Mouse (Mus musculus) intestine, postnatal 0 days (tissue): ENCODE measurements at regions not wholly inside any gene's neighbourhood (a gene's known extent, or its start where the extent isn't known, plus 50 kb on each side); places are given as distances from the start of the nearest gene placed in this dataset.

ENCODE experiments used
- ATAC-seq: fragments of 200-750 bp; cut with Nextera tagmentation; 2 replicates; pipeline ENCODE4 v1.8.0; 2017; ENCODE audit warnings: mild to moderate bottlenecking, moderate TSS enrichment, moderate library complexity
- H3K27ac ChIP-seq: fragments of 300-500 bp; sonication (generic); 2 replicates; pipeline ENCODE4 v1.5.1; 2014; ENCODE audit warnings: mild to moderate bottlenecking, low read depth, low read length, moderate library complexity
- H3K27me3 ChIP-seq: fragments of 300-500 bp; sonication (generic); replicated peaks from 2 replicates; pipeline ENCODE4 v1.6.1; 2014; ENCODE audit warnings: low read length, mixed read lengths; ENCODE audit not compliant: control insufficient read depth, insufficient read depth
- H3K36me3 ChIP-seq: fragments of 300-500 bp; sonication (generic); 2 replicates; pipeline ENCODE4 v1.6.1; 2014; ENCODE audit warnings: mild to moderate bottlenecking, moderate library complexity; ENCODE audit not compliant: control insufficient read depth, insufficient read depth
- H3K4me1 ChIP-seq: fragments of 300-500 bp; sonication (generic); replicated peaks from 2 replicates; pipeline ENCODE4 v1.6.1; 2014; ENCODE audit warnings: antibody characterized with exemption, low read length, mixed read lengths; ENCODE audit not compliant: control insufficient read depth, insufficient read depth
- H3K4me2 ChIP-seq: fragments of 300-500 bp; sonication (generic); replicated peaks from 2 replicates; pipeline ENCODE4 v1.6.1; 2014; ENCODE audit warnings: low read depth, mild to moderate bottlenecking, moderate library complexity
- H3K4me3 ChIP-seq: fragments of 300-500 bp; sonication (generic); 2 replicates; pipeline ENCODE4 v1.5.1; 2014; ENCODE audit warnings: low read depth, low read length
- H3K9ac ChIP-seq: fragments of 300-500 bp; sonication (generic); 2 replicates; pipeline ENCODE4 v1.6.1; 2014; ENCODE audit warnings: mild to moderate bottlenecking, low read depth, low read length
- H3K9me3 ChIP-seq: fragments of 300-500 bp; sonication (generic); 2 replicates; pipeline ENCODE4 v1.6.1; 2016; ENCODE audit warnings: mixed run types; ENCODE audit not compliant: control insufficient read depth
- CTCF ChIP-seq: sonication (generic); IDR thresholded peaks from 2 replicates; pipeline ENCODE4 v1.5.1; 2016; ENCODE audit warnings: low read depth, mild to moderate bottlenecking, control low read depth, antibody characterized with exemption, moderate library complexity
- WGBS: fragments of 180-500 bp; shearing (Covaris S2); extraction: QIAGEN DNeasy Blood & Tissue Kit; methylation state at CpG from one replicate; pipeline ENCODE4 v1.1.7; 2014; 5-methylcytosine and 5-hydroxymethylcytosine counted together

- no peaks in the 10 kb centered on the region for H3K4me1 ChIP-seq
- 52% methylated on average over 7 of the region's 7 CpGs for WGBS
- TF ChIP-seq CTCF = no peak
These were observed 635.6 kb upstream of the N6amt1 start for GRCm38 (mm10) chr16:86718353-86718752.

GRCm38 (mm10) chr16:86701700-86702099, 652.3 kb upstream of the N6amt1 start:
- no peak overlapping the region for H3K27ac ChIP-seq
- no peaks in the 10 kb centered on the region for H3K4me1 ChIP-seq
- WGBS = 61% methylated on average over 4 of the region's 4 CpGs
- ATAC-seq = no peak
- no peaks in the 10 kb centered on the region for H3K9me3 ChIP-seq
- H3K4me3 ChIP-seq = no peak overlapping the region
- no peaks in the 10 kb centered on the region for H3K27me3 ChIP-seq
- no peak overlapping the region for H3K9ac ChIP-seq
- no peaks in the 10 kb centered on the region for H3K36me3 ChIP-seq
- H3K4me2 ChIP-seq = no peak overlapping the region
- no peak for TF ChIP-seq CTCF

More at GRCm38 (mm10) chr16:86718353-86718752, 635.6 kb upstream of the N6amt1 start:
- Histone ChIP-seq H3K4me2 (no peak overlapping the region), H3K27me3 (no peaks in the 10 kb centered on the region), H3K27ac (no peak overlapping the region), H3K36me3 (no peaks in the 10 kb centered on the region), H3K9ac (no peak overlapping the region), H3K9me3 (no peaks in the 10 kb centered on the region), H3K4me3 (no peak overlapping the region)
- no peak for ATAC-seq

- 46% methylated on average over 3 of the region's 3 CpGs for WGBS
- no peak overlapping the region for H3K9ac ChIP-seq
- H3K4me2 ChIP-seq = no peak overlapping the region
- ATAC-seq = 0 out of 2 replicates have a peak, but pooled peaks have one; percentile 28
- H3K27ac ChIP-seq = no peak overlapping the region
- H3K4me1 ChIP-seq = no peaks in the 10 kb centered on the region
- TF ChIP-seq CTCF = no peak
- H3K4me3 ChIP-seq = no peak overlapping the region
- no peaks in the 10 kb centered on the region for H3K36me3 ChIP-seq
- H3K27me3 ChIP-seq = no peaks in the 10 kb centered on the region
- H3K9me3 ChIP-seq = no peaks in the 10 kb centered on the region
These were observed 659.5 kb upstream of the N6amt1 start for GRCm38 (mm10) chr16:86694497-86694896.

- no peaks in the 10 kb centered on the region for H3K9me3 ChIP-seq
- no peak for TF ChIP-seq CTCF
- WGBS = 60% methylated on average over 3 of the region's 3 CpGs
- no peaks in the 10 kb centered on the region for H3K4me1 ChIP-seq
- no peak overlapping the region for H3K27ac ChIP-seq
- H3K27me3 ChIP-seq = no peaks in the 10 kb centered on the region
- no peaks in the 10 kb centered on the region for H3K36me3 ChIP-seq
- ATAC-seq = no peak
- no peak overlapping the region for H3K4me2 ChIP-seq
- no peak overlapping the region for H3K9ac ChIP-seq
- H3K4me3 ChIP-seq = no peak overlapping the region
These were observed 694.8 kb upstream of the N6amt1 start for GRCm38 (mm10) chr16:86659154-86659553.

GRCm38 (mm10) chr16:86647316-86647715, 706.7 kb upstream of the N6amt1 start:
- Histone ChIP-seq H3K27me3 (no peaks in the 10 kb centered on the region), H3K36me3 (no peaks in the 10 kb centered on the region), H3K9ac (no peak overlapping the region), H3K4me1 (no peaks in the 10 kb centered on the region), H3K27ac (no peak overlapping the region), H3K4me2 (no peak overlapping the region), H3K4me3 (no peak overlapping the region), H3K9me3 (no peaks in the 10 kb centered on the region)
- no peak for ATAC-seq
- 63% methylated on average over 5 of the region's 5 CpGs for WGBS
- TF ChIP-seq CTCF = no peak

GRCm38 (mm10) chr16:86646753-86647152, 707.2 kb upstream of the N6amt1 start:
- no peaks in the 10 kb centered on the region for H3K36me3 ChIP-seq
- ATAC-seq = no peak
- TF ChIP-seq CTCF = no peak

GRCm38 (mm10) chr16:86645436-86645835, 708.5 kb upstream of the N6amt1 start:
- no peak overlapping the region for H3K9ac ChIP-seq

More at GRCm38 (mm10) chr16:86646753-86647152, 707.2 kb upstream of the N6amt1 start:
- Histone ChIP-seq H3K4me2 (no peak overlapping the region), H3K27ac (no peak overlapping the region), H3K27me3 (no peaks in the 10 kb centered on the region), H3K9ac (no peak overlapping the region), H3K9me3 (no peaks in the 10 kb centered on the region), H3K4me3 (no peak overlapping the region), H3K4me1 (no peaks in the 10 kb centered on the region)
- WGBS = 69% methylated on average over 2 of the region's 2 CpGs

More at GRCm38 (mm10) chr16:86645436-86645835, 708.5 kb upstream of the N6amt1 start:
- no peaks in the 10 kb centered on the region for H3K36me3 ChIP-seq
- 84% methylated on average over 1 of the region's 1 CpGs for WGBS
- no peaks in the 10 kb centered on the region for H3K27me3 ChIP-seq
- no peaks in the 10 kb centered on the region for H3K4me1 ChIP-seq
- no peak overlapping the region for H3K4me3 ChIP-seq
- H3K9me3 ChIP-seq = no peaks in the 10 kb centered on the region
- H3K27ac ChIP-seq = no peak overlapping the region
- TF ChIP-seq CTCF = no peak
- no peak for ATAC-seq
- no peak overlapping the region for H3K4me2 ChIP-seq
